ENCODE assay signal across 22 mouse cellular contexts in genomic region chr6:29636322-29637092, GRCm38 (mm10).
"Had no signal": no experiment of that assay in that cellular context is flagged by ENCODE, and none has a peak within 500 bp of the region (broad histone marks: within the 10 kb centered on the region; RNA-seq: fewer than 3 reads in every experiment).

No protein-coding gene starts in this region.

- H3K27me3 ChIP-seq: neural tube, embryonic 15.5 days had no signal

- H3K36me3 ChIP-seq: limb, embryonic 12.5 days; limb, embryonic 15.5 days; midbrain, embryonic 10.5 days; neural tube, embryonic 12.5 days; neural tube, embryonic 15.5 days; stomach, embryonic 15.5 days had no signal

- DNase-seq: kidney, adult 2 months; kidney, postnatal 25 days; layer of hippocampus, postnatal 36 days; left cerebral cortex, postnatal 4 days; liver, postnatal 0 days; lung, embryonic 14.5 days; lung, postnatal 36 days; midbrain, embryonic 14.5 days; retina, postnatal 1 day; right cerebral cortex, postnatal 25 days; spleen, adult 18-20 months; thymus, postnatal 25 days had no signal

- H3K9me3 ChIP-seq: limb, embryonic 12.5 days; limb, embryonic 15.5 days; midbrain, embryonic 10.5 days; neural tube, embryonic 12.5 days; neural tube, embryonic 15.5 days; stomach, embryonic 15.5 days had no signal

- H3K4me1 ChIP-seq: stomach, embryonic 15.5 days had no signal

- H3K4me3 ChIP-seq: layer of hippocampus, adult 2 months; left cerebral cortex, adult 2 months; limb, embryonic 12.5 days; limb, embryonic 15.5 days; midbrain, embryonic 10.5 days; neural tube, embryonic 12.5 days; neural tube, embryonic 15.5 days; stomach, embryonic 15.5 days had no signal

- ATAC-seq: intestine, postnatal 0 days; liver, postnatal 0 days; lung, postnatal 0 days had no signal
